Mouse (Mus musculus) intestine, postnatal 0 days (tissue): ENCODE measurements at regions not wholly inside any gene's neighbourhood (a gene's known extent, or its start where the extent isn't known, plus 50 kb on each side); places are given as distances from the start of the nearest gene placed in this dataset.

Experiments
- ATAC-seq: fragments of 200-750 bp; cut with Nextera tagmentation; 2 replicates; pipeline ENCODE4 v1.8.0; 2017; ENCODE audit warnings: mild to moderate bottlenecking, moderate TSS enrichment, moderate library complexity
- H3K27ac ChIP-seq: fragments of 300-500 bp; sonication (generic); 2 replicates; pipeline ENCODE4 v1.5.1; 2014; ENCODE audit warnings: mild to moderate bottlenecking, low read depth, low read length, moderate library complexity
- H3K27me3 ChIP-seq: fragments of 300-500 bp; sonication (generic); replicated peaks from 2 replicates; pipeline ENCODE4 v1.6.1; 2014; ENCODE audit warnings: low read length, mixed read lengths; ENCODE audit not compliant: control insufficient read depth, insufficient read depth
- H3K36me3 ChIP-seq: fragments of 300-500 bp; sonication (generic); 2 replicates; pipeline ENCODE4 v1.6.1; 2014; ENCODE audit warnings: mild to moderate bottlenecking, moderate library complexity; ENCODE audit not compliant: control insufficient read depth, insufficient read depth
- H3K4me1 ChIP-seq: fragments of 300-500 bp; sonication (generic); replicated peaks from 2 replicates; pipeline ENCODE4 v1.6.1; 2014; ENCODE audit warnings: antibody characterized with exemption, low read length, mixed read lengths; ENCODE audit not compliant: control insufficient read depth, insufficient read depth
- H3K4me2 ChIP-seq: fragments of 300-500 bp; sonication (generic); replicated peaks from 2 replicates; pipeline ENCODE4 v1.6.1; 2014; ENCODE audit warnings: low read depth, mild to moderate bottlenecking, moderate library complexity
- H3K4me3 ChIP-seq: fragments of 300-500 bp; sonication (generic); 2 replicates; pipeline ENCODE4 v1.5.1; 2014; ENCODE audit warnings: low read depth, low read length
- H3K9ac ChIP-seq: fragments of 300-500 bp; sonication (generic); 2 replicates; pipeline ENCODE4 v1.6.1; 2014; ENCODE audit warnings: mild to moderate bottlenecking, low read depth, low read length
- H3K9me3 ChIP-seq: fragments of 300-500 bp; sonication (generic); 2 replicates; pipeline ENCODE4 v1.6.1; 2016; ENCODE audit warnings: mixed run types; ENCODE audit not compliant: control insufficient read depth
- CTCF ChIP-seq: sonication (generic); IDR thresholded peaks from 2 replicates; pipeline ENCODE4 v1.5.1; 2016; ENCODE audit warnings: low read depth, mild to moderate bottlenecking, control low read depth, antibody characterized with exemption, moderate library complexity
- WGBS: fragments of 180-500 bp; shearing (Covaris S2); extraction: QIAGEN DNeasy Blood & Tissue Kit; methylation state at CpG from one replicate; pipeline ENCODE4 v1.1.7; 2014; 5-methylcytosine and 5-hydroxymethylcytosine counted together

GRCm38 (mm10) chr15:28129536-28129935 lies 74.0 kb upstream of the Dnah5 start:
- no peaks in the 10 kb centered on the region for H3K27me3 ChIP-seq
- no peak overlapping the region for H3K4me3 ChIP-seq
- H3K4me2 ChIP-seq: no peak overlapping the region
- no peaks in the 10 kb centered on the region for H3K4me1 ChIP-seq
- no peaks in the 10 kb centered on the region for H3K9me3 ChIP-seq
- no peak for TF ChIP-seq CTCF
- H3K36me3 ChIP-seq: no peaks in the 10 kb centered on the region
- no peak for ATAC-seq
- 92% methylated on average over 7 of the region's 7 CpGs for WGBS
- H3K27ac ChIP-seq: no peak overlapping the region
- no peak overlapping the region for H3K9ac ChIP-seq

DNA sequence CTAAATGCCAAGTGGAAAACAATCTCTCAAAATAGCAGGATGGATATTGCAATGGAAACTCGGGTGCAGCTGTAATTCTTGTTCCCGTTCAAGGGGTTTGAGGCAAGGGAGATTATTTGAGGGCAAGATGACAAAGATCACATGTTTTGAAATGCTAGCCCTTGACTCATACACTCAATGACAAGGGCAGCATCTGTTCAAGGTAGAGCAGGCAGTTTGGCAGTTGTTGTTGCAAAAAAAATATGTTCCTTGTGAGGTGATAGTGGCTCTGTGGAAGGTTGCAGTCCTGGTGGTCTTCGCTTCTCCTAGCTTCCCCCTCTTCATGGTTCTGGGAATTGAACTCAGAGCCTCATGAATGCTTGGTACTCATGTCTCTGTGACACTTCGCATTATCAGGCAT lies 72.0 kb upstream of the Dnah5 start:
- Histone ChIP-seq H3K9ac (no peak overlapping the region), H3K27me3 (no peaks in the 10 kb centered on the region), H3K4me1 (no peaks in the 10 kb centered on the region), H3K4me3 (no peak overlapping the region), H3K9me3 (no peaks in the 10 kb centered on the region), H3K36me3 (no peaks in the 10 kb centered on the region), H3K27ac (no peak overlapping the region), H3K4me2 (no peak overlapping the region)
- no peak for TF ChIP-seq CTCF
- ATAC-seq: no peak
- WGBS: 87% methylated on average over 4 of the region's 4 CpGs

DNA sequence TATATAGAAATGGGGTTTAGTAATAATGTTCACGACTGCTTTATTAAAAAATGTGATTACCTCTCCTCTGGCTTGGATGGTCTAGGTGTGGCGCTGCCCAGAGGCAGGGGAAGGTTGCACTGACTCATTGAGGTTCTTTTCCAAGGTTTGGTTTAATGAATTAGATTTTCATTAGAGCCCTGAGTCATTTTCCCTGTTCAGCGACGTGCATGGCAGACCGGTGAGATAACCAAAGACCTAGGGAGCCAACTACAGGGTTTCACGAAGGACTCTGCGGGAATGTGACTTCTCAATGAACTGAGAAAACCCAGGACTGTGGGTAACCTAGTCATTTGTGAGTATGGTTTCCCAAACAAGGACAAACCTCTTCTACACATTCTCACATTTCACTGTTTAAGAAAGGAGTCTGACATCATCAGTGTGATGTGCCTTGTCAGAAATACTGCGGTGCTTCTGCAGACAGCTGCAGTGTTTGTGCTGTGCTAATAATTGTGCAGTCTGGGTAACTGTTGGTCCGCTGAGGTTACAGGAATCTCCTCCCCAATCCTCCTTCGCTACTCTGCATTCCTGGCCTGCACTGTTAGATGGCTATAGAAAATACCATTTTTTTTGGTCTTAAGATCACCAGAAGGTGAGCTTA lies 70.3 kb upstream of the Dnah5 start:
- Histone ChIP-seq H3K27ac (no peak overlapping the region), H3K4me1 (no peaks in the 10 kb centered on the region), H3K9ac (no peak overlapping the region), H3K4me2 (no peak overlapping the region), H3K27me3 (no peaks in the 10 kb centered on the region), H3K36me3 (no peaks in the 10 kb centered on the region), H3K4me3 (no peak overlapping the region), H3K9me3 (no peaks in the 10 kb centered on the region)
- 58% methylated on average over 10 of the region's 10 CpGs for WGBS
- TF ChIP-seq CTCF: no peak
- ATAC-seq: no peak

DNA sequence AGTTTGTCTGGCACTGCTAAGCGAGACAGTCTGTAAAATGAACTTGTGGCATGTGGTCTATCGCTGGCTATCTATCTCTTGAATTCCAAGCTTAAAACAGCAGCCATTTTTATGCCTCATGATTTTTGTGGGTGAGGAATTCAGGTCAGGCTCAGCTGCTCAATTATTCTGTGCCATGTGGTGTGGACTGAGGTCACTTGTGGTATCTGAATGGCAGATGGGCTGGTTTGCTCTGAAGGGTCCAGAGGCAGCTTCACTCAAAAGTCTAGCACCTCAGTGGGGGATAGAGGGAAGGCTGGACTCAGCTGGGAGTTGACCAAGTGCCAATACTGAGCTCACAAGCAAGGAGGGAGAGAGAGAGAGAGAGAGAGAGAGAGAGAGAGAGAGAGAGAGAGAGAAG lies 69.3 kb upstream of the Dnah5 start:
- 54% methylated on average over 2 of the region's 2 CpGs for WGBS
- no peak for ATAC-seq
- no peak for TF ChIP-seq CTCF

DNA sequence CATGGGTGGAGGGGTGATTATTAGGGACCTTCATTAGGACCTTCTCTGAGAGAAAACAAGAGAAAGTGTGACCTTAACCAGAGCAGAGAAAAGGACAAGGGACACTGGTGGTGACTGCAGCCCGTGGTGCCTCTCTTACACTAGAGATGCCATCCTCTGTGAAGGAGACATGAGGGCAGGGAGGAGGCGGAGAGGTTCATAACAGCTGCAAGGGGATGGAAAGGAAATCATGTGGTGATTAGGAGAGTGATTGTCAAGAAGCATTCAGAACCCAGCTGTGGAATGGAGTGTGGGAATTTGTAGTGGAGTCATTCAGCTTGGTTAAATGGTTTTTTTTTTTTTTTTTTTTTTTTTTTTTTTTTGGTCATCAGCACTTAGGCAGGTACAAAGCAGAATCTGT lies 64.7 kb upstream of the Dnah5 start:
- TF ChIP-seq CTCF: no peak
- H3K4me2 ChIP-seq: no peak overlapping the region
- ATAC-seq: no peak

More for the DNA sequence above, 69.3 kb upstream of the Dnah5 start:
- H3K27ac ChIP-seq: no peak overlapping the region
- H3K4me1 ChIP-seq: no peaks in the 10 kb centered on the region
- H3K9ac ChIP-seq: no peak overlapping the region
- no peak overlapping the region for H3K4me2 ChIP-seq
- no peaks in the 10 kb centered on the region for H3K9me3 ChIP-seq
- no peaks in the 10 kb centered on the region for H3K36me3 ChIP-seq
- H3K27me3 ChIP-seq: no peaks in the 10 kb centered on the region
- no peak overlapping the region for H3K4me3 ChIP-seq

DNA sequence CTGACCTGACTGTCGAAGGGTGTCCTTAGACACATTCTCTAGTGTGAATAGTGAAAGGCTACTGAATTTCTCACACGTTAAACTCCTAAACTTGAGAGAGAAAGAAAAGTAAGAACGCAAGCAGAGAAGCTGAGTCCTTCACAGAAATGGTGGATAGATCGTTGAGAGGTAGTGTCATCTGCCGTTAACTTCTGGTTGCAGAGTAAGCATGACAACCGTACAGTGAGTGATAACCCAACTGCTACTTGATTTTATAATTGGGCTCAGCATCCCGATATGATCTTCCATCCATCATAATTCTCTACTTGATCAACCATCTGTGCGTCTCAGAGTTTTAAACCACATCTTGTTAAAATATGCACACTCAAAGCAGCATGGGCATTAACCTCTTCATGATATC lies 63.3 kb upstream of the Dnah5 start:
- H3K36me3 ChIP-seq: no peaks in the 10 kb centered on the region
- no peaks in the 10 kb centered on the region for H3K27me3 ChIP-seq
- no peak overlapping the region for H3K4me3 ChIP-seq
- H3K27ac ChIP-seq: no peak overlapping the region
- H3K4me2 ChIP-seq: no peak overlapping the region
- WGBS: 98% methylated on average over 8 of the region's 8 CpGs
- ATAC-seq: no peak
- no peaks in the 10 kb centered on the region for H3K9me3 ChIP-seq
- no peak overlapping the region for H3K9ac ChIP-seq
- no peak for TF ChIP-seq CTCF
- no peaks in the 10 kb centered on the region for H3K4me1 ChIP-seq

More for the DNA sequence above, 64.7 kb upstream of the Dnah5 start:
- Histone ChIP-seq H3K27me3 (no peaks in the 10 kb centered on the region), H3K9me3 (no peaks in the 10 kb centered on the region), H3K9ac (no peak overlapping the region), H3K4me1 (no peaks in the 10 kb centered on the region), H3K27ac (no peak overlapping the region), H3K36me3 (no peaks in the 10 kb centered on the region), H3K4me3 (no peak overlapping the region)
- 83% methylated on average over 2 of the region's 2 CpGs for WGBS

DNA sequence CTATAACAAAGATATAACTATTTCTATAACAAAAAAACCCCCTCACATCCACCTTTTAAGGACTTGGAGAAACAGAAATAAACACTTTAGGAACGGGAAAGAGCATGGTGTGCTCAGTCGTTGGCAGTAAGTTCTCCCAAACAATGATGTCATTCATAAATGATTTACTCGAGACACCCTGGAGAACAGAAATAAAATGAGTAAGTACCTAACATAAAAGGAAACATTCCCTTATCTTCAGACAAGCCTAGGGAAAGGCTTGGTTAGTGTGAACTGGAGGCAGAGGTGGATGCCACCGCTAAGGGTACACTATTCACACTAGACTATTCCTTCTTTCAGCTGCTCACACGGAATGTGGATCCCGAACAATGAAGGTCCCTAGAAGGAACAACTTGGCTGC lies 62.2 kb upstream of the Dnah5 start:
- H3K36me3 ChIP-seq: no peaks in the 10 kb centered on the region

More for the DNA sequence above, 62.2 kb upstream of the Dnah5 start:
- no peak for TF ChIP-seq CTCF
- no peak overlapping the region for H3K4me3 ChIP-seq
- H3K27ac ChIP-seq: no peak overlapping the region
- H3K4me1 ChIP-seq: no peaks in the 10 kb centered on the region
- no peaks in the 10 kb centered on the region for H3K9me3 ChIP-seq
- 16% methylated on average over 6 of the region's 6 CpGs for WGBS
- no peak overlapping the region for H3K4me2 ChIP-seq
- H3K27me3 ChIP-seq: no peaks in the 10 kb centered on the region
- ATAC-seq: peak; percentile 87
- no peak overlapping the region for H3K9ac ChIP-seq
